Mouse (Mus musculus): Measurements from ENCODE around the gene Rita1. TPM values are rescaled to one million over a fixed set of nuclear protein-coding genes. Genes with fewer than 3 reads are reported as not detected.

The Rita1 gene
- polyA plus RNA-seq, 1 experiment = 58.5 TPM

GRCm38 (mm10) chr5:120590356-120591010, 21.9 kb downstream of the Rita1 start:
- no peak for TF ChIP-seq GATA1 (IDR thresholded peaks at IDR 0.05; ENCODE audit: low read length)

GRCm38 (mm10) chr5:120588569-120589094, 23.8 kb downstream of the Rita1 start, which contains the start of the genes Tpcn1 and Iqcd:
Tpcn1 (minus strand) TSS chr5:120588673.
Iqcd (plus strand) TSS chr5:120589016.
- no peak for TF ChIP-seq GATA1 (IDR thresholded peaks at IDR 0.05; ENCODE audit: low read length)

GRCm38 (mm10) chr5:120587940-120588568, 24.3 kb downstream of the Rita1 start:
- no peak for TF ChIP-seq GATA1 (IDR thresholded peaks at IDR 0.05; ENCODE audit: low read length)

- TF ChIP-seq GATA1 (IDR thresholded peaks at IDR 0.05; ENCODE audit: low read length) = no peak
Measured at GRCm38 (mm10) chr5:120587616-120587926, 24.8 kb downstream of the Rita1 start.

GRCm38 (mm10) chr5:120586741-120587615, 25.4 kb downstream of the Rita1 start:
- TF ChIP-seq GATA1 (IDR thresholded peaks at IDR 0.05; ENCODE audit: low read length) = no peak

- no peak for TF ChIP-seq GATA1 (IDR thresholded peaks at IDR 0.05; ENCODE audit: low read length)
Measured at GRCm38 (mm10) chr5:120584968-120585367, 27.4 kb downstream of the Rita1 start.

GRCm38 (mm10) chr5:120583511-120583910, 28.9 kb downstream of the Rita1 start:
- TF ChIP-seq GATA1 (IDR thresholded peaks at IDR 0.05; ENCODE audit: low read length) = no peak

- no peak for TF ChIP-seq GATA1 (IDR thresholded peaks at IDR 0.05; ENCODE audit: low read length)
Measured at GRCm38 (mm10) chr5:120582002-120582401, 30.4 kb downstream of the Rita1 start.

GRCm38 (mm10) chr5:120579898-120580626, 32.3 kb downstream of the Rita1 start:
- TF ChIP-seq GATA1 (IDR thresholded peaks at IDR 0.05; ENCODE audit: low read length) = no peak

- TF ChIP-seq GATA1 (IDR thresholded peaks at IDR 0.05; ENCODE audit: low read length) = no peak
Measured at GRCm38 (mm10) chr5:120579211-120579897, 33.0 kb downstream of the Rita1 start.

- no peak for TF ChIP-seq GATA1 (IDR thresholded peaks at IDR 0.05; ENCODE audit: low read length)
Measured at GRCm38 (mm10) chr5:120578504-120579081, 33.8 kb downstream of the Rita1 start.

GRCm38 (mm10) chr5:120577935-120578441, 34.4 kb downstream of the Rita1 start:
- no peak for TF ChIP-seq GATA1 (IDR thresholded peaks at IDR 0.05; ENCODE audit: low read length)

GRCm38 (mm10) chr5:120576781-120577301, 35.5 kb downstream of the Rita1 start:
- TF ChIP-seq GATA1 (IDR thresholded peaks at IDR 0.05; ENCODE audit: low read length) = no peak

Measured in G1E-ER4 (cell line).